Mouse (Mus musculus): ENCODE results near the gene Spns2.

DNA sequence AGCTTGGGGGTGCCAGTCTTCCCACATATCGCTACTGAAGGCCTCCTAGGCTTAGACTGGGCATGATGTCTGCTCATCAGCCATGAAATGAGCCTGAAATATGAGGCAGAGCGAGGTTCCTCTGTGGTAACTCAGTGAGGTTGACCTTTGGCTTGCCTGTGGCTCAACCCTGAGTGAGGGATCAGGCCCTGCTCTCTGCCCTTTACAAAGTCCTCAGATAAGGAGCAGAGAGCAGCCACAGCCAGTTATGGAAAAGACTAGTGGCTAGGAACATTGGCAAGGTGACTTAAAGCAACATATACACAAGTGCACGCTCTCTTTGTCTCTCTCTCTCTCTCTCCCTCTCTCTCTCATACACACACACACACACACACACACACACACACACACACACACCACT lies 14.8 kb downstream of the Spns2 start:
- TF ChIP-seq GATA1 (IDR thresholded peaks at IDR 0.05; ENCODE audit: borderline replicate concordance, low read length) = no peak
- no peak for TF ChIP-seq FLI1 (IDR thresholded peaks at IDR 0.05; ENCODE audit: low read length)
